Mouse (Mus musculus) stomach, embryonic 14.5 days (tissue): Measurements from ENCODE around the gene Ccnc. TPM values are rescaled to one million over a fixed set of nuclear protein-coding genes. Genes with fewer than 3 reads are reported as not detected.

Experiments
- ATAC-seq: fragments of 200-750 bp; cut with Nextera tagmentation; 2 replicates; pipeline ENCODE4 v1.8.0; 2017; ENCODE audit warnings: low read depth, moderate TSS enrichment; ENCODE audit not compliant: insufficient number of reproducible peaks, insufficient read depth, low FRiP score
- H3K27ac ChIP-seq: fragments of 300-500 bp; sonication (generic); 2 replicates; pipeline ENCODE4 v1.5.1; 2014; ENCODE audit warnings: mild to moderate bottlenecking, low read length, moderate library complexity, mixed read lengths
- H3K27me3 ChIP-seq: fragments of 300-500 bp; sonication (generic); 2 replicates; pipeline ENCODE4 v1.6.1; 2014; ENCODE audit warnings: low read length, control low read depth, mixed read lengths; ENCODE audit not compliant: control insufficient read depth, insufficient read depth
- H3K36me3 ChIP-seq: fragments of 300-500 bp; sonication (generic); 2 replicates; pipeline ENCODE4 v1.6.1; 2014; ENCODE audit warnings: mild to moderate bottlenecking, control low read depth, low read length, moderate library complexity, mixed read lengths; ENCODE audit not compliant: control insufficient read depth, insufficient read depth
- H3K4me1 ChIP-seq: fragments of 300-500 bp; sonication (generic); 2 replicates; pipeline ENCODE4 v1.6.1; 2014; ENCODE audit warnings: low read length, control low read depth, mixed read lengths; ENCODE audit not compliant: control insufficient read depth, insufficient read depth
- H3K4me2 ChIP-seq: fragments of 300-500 bp; sonication (generic); replicated peaks from 2 replicates; pipeline ENCODE4 v1.6.1; 2014; ENCODE audit warnings: low read depth, low read length, control low read depth
- H3K4me3 ChIP-seq: fragments of 300-500 bp; sonication (generic); 2 replicates; pipeline ENCODE4 v1.5.1; 2014; ENCODE audit warnings: low read depth, low read length, control low read depth
- H3K9ac ChIP-seq: fragments of 300-500 bp; sonication (generic); replicated peaks from 2 replicates; pipeline ENCODE4 v1.6.1; 2014; ENCODE audit warnings: low read depth, mild to moderate bottlenecking, control low read depth, low read length, moderate library complexity, mixed read lengths
- H3K9me3 ChIP-seq: fragments of 300-500 bp; sonication (generic); 2 replicates; pipeline ENCODE4 v1.6.1; 2016; ENCODE audit warnings: low read depth, low read length, control low read depth; ENCODE audit not compliant: control insufficient read depth
- WGBS: fragments of 180-500 bp; shearing (Covaris S2); extraction: QIAGEN DNeasy Blood & Tissue Kit; methylation state at CpG from one replicate; pipeline ENCODE4 v1.1.7; 2014; 5-methylcytosine and 5-hydroxymethylcytosine counted together
- polyA plus RNA-seq: library from polyadenylated mRNA; unstranded; fragments of >200 nt; fragmentation: Nextera tagmentation; extraction: Ambion mirVana; gene quantifications from 2 replicates; pipeline ENCODE4 v1.2.1, GENCODE M21; 2014

The Ccnc gene
- polyA plus RNA-seq, 1 experiment from 2014 or later = 46.7 TPM

DNA sequence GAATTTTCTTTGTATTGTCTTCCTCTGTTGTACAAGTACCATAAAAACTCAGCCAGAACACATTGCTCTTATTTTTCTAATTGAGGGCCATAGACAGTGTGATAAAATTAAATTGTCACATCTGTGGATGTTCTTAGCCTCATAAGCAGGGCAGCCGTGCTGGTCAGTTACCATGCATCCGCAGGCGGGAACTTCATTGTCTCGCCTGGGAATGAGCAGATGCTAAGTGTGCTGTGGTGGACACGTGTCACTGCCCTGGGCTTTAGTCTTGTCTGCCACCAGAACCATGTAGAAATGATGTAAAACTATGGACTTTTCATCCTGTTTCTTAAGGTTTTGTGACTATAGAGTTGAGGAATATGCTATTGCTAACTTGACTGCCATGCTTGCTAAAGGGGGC lies 79.7 kb downstream of the Ccnc start:
- Histone ChIP-seq H3K4me2 (no peak overlapping the region), H3K9me3 (no peaks in the 10 kb centered on the region), H3K27me3 (no peaks in the 10 kb centered on the region), H3K9ac (no peak overlapping the region), H3K36me3 (peaks cover 20% of the 10 kb centered on the region), H3K4me3 (no peak overlapping the region), H3K4me1 (no peaks in the 10 kb centered on the region), H3K27ac (no peak overlapping the region)
- ATAC-seq = no peak
- WGBS = 87% methylated on average over 5 of the region's 5 CpGs

Other genes starting within 250 kb of the Ccnc start
- gene Prdm13, start 41.7 kb upstream of the Ccnc start, polyA plus RNA-seq = not detected in 2 replicates
- gene Usp45, start 39.5 kb downstream of the Ccnc start, polyA plus RNA-seq = 13.2 and 15.0 TPM in 2 replicates
- gene Tstd3, start 39.5 kb downstream of the Ccnc start, polyA plus RNA-seq = 15.6 and 17.8 TPM in 2 replicates
- 206 and 216 TPM in 2 replicates for gene Pnisr, start 119.9 kb downstream of the Ccnc start, polyA plus RNA-seq
- 13.1 and 13.3 TPM in 2 replicates for gene Coq3, start 152.0 kb downstream of the Ccnc start, polyA plus RNA-seq
- gene Faxc, start 203.6 kb downstream of the Ccnc start, polyA plus RNA-seq = 6.6 and 9.1 TPM in 2 replicates